Mouse (Mus musculus) midbrain, postnatal 0 days (tissue): ENCODE data around the gene Cisd2. TPM values are rescaled to one million over a fixed set of nuclear protein-coding genes. Genes with fewer than 3 reads are reported as not detected.

Experiments used
- ATAC-seq: fragments of 200-750 bp; cut with Nextera tagmentation; 2 replicates; pipeline ENCODE4 v1.8.0; 2017; ENCODE audit warnings: moderate number of reproducible peaks, mild to moderate bottlenecking, moderate TSS enrichment, moderate library complexity; ENCODE audit not compliant: low FRiP score
- DNase-seq: peaks from one replicate; pipeline ENCODE4 v3.0.0-alpha.2; 2015; ENCODE audit warnings: low spot score
- H3K27ac ChIP-seq: fragments of 300-500 bp; sonication (generic); 2 replicates; pipeline ENCODE4 v1.5.1; 2014; ENCODE audit warnings: low read depth, mild to moderate bottlenecking, low read length, mixed read lengths
- H3K27me3 ChIP-seq: fragments of 300-500 bp; sonication (generic); 2 replicates; pipeline ENCODE4 v1.6.1; 2014; ENCODE audit warnings: low read length, control low read depth, mixed read lengths; ENCODE audit not compliant: insufficient read depth
- H3K36me3 ChIP-seq: fragments of 300-500 bp; sonication (generic); 2 replicates; pipeline ENCODE4 v1.6.1; 2014; ENCODE audit warnings: low read length, control low read depth, mixed read lengths; ENCODE audit not compliant: insufficient read depth
- H3K4me1 ChIP-seq: fragments of 300-500 bp; sonication (generic); 2 replicates; pipeline ENCODE4 v1.6.1; 2014; ENCODE audit warnings: mild to moderate bottlenecking, control low read depth, antibody characterized with exemption, low read length, mixed read lengths; ENCODE audit not compliant: insufficient read depth
- H3K4me2 ChIP-seq: fragments of 300-500 bp; sonication (generic); 2 replicates; pipeline ENCODE4 v1.6.1; 2014; ENCODE audit warnings: low read depth, mild to moderate bottlenecking, low read length, mixed read lengths; ENCODE audit not compliant: poor library complexity, severe bottlenecking
- H3K4me3 ChIP-seq: fragments of 300-500 bp; sonication (generic); 2 replicates; pipeline ENCODE4 v1.5.1; 2014; ENCODE audit warnings: low read depth, mild to moderate bottlenecking, low read length, moderate library complexity
- H3K9ac ChIP-seq: fragments of 300-500 bp; sonication (generic); replicated peaks from 2 replicates; pipeline ENCODE4 v1.6.1; 2014; ENCODE audit warnings: mild to moderate bottlenecking, low read length, moderate library complexity, mixed read lengths; ENCODE audit not compliant: poor library complexity, severe bottlenecking
- H3K9me3 ChIP-seq: fragments of 300-500 bp; sonication (generic); 2 replicates; pipeline ENCODE4 v1.6.1; 2016; ENCODE audit warnings: low read length, control low read depth
- CTCF ChIP-seq: IDR thresholded peaks from 2 replicates; pipeline ENCODE4 v1.5.1; 2016; ENCODE audit warnings: antibody characterized with exemption, mild to moderate bottlenecking
- WGBS: fragments of 180-500 bp; shearing (Covaris S2); extraction: QIAGEN DNeasy Blood & Tissue Kit; methylation state at CpG from one replicate; pipeline ENCODE4 v1.1.7; 2014; 5-methylcytosine and 5-hydroxymethylcytosine counted together
- polyA plus RNA-seq: library from polyadenylated mRNA; unstranded; fragments of >200 nt; fragmentation: Nextera tagmentation; extraction: Ambion mirVana; gene quantifications from 2 replicates; pipeline ENCODE4 v1.2.1, GENCODE M21; 2015
- total RNA-seq: library from RNA; depleted of rRNA; stranded (reverse); fragments of >200 nt; gene quantifications from 2 replicates; pipeline ENCODE4 v1.2.3, GENCODE M21; 2014; rRNA removed

Gene Cisd2
- total and polyA plus RNA-seq, 2 experiments from 2014 or later = 26.8 to 43.7 TPM

DNA sequence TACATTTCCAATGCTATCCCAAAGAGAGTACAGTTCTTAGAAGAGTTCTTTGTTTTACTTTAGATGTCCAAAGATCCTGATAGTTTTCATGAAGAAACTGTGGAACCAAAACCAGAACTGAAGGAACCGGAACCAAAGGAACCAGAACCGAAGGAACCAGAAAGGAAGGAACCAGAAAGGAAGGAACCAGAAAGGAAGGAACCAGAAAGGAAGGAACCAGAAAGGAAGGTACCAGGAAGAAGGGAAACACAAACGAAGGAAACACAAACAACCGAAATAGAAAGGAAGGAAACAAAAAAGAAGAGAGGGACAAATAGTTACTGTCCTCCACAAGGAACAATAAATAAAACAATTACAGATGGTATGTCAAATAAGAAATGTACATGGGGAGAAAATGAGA is 66.3 kb downstream of the Cisd2 start:
- WGBS = 87% methylated on average over 4 of the region's 4 CpGs
- no peaks in the 10 kb centered on the region for H3K4me1 ChIP-seq
- H3K9me3 ChIP-seq = no peaks in the 10 kb centered on the region
- H3K27me3 ChIP-seq = no peaks in the 10 kb centered on the region
- no peak overlapping the region for H3K9ac ChIP-seq
- no peak overlapping the region for H3K4me2 ChIP-seq
- H3K27ac ChIP-seq = no peak overlapping the region
- no peaks in the 10 kb centered on the region for H3K36me3 ChIP-seq
- ATAC-seq = no peak
- DNase-seq = no peak
- no peak overlapping the region for H3K4me3 ChIP-seq
- no peak for TF ChIP-seq CTCF

Other genes with a start within 250 kb of the Cisd2 start
- gene Cenpe, start 211.4 kb downstream of the Cisd2 start, total RNA-seq = 1.6 and 1.7 TPM in 2 replicates
- gene Cenpe, start 211.4 kb downstream of the Cisd2 start, polyA plus RNA-seq = 1.5 TPM in 2 replicates
- gene Bdh2, start 142.7 kb downstream of the Cisd2 start, total RNA-seq = 2.0 and 2.9 TPM in 2 replicates
- 6.4 TPM in 2 replicates for gene Bdh2, start 142.7 kb downstream of the Cisd2 start, polyA plus RNA-seq
- 1.8 and 2.1 TPM in 2 replicates for gene Slc9b2, start 116.2 kb downstream of the Cisd2 start, total RNA-seq
- 2.6 and 2.8 TPM in 2 replicates for gene Slc9b2, start 116.2 kb downstream of the Cisd2 start, polyA plus RNA-seq
- gene Slc9b1, start 75.9 kb downstream of the Cisd2 start, total RNA-seq = not detected in 2 replicates
- not detected in 2 replicates for gene Slc9b1, start 75.9 kb downstream of the Cisd2 start, polyA plus RNA-seq
- 750 and 756 TPM in 2 replicates for gene Ube2d3, start 14.2 kb upstream of the Cisd2 start, total RNA-seq
- 309 and 319 TPM in 2 replicates for gene Ube2d3, start 14.2 kb upstream of the Cisd2 start, polyA plus RNA-seq
- gene Manba, start 61.7 kb upstream of the Cisd2 start, total RNA-seq = 11.0 and 14.0 TPM in 2 replicates
- gene Manba, start 61.7 kb upstream of the Cisd2 start, polyA plus RNA-seq = 7.2 and 8.0 TPM in 2 replicates